Comparison of ENCODE assay signal across 14 mouse cellular contexts in genomic region chr8:85073041-85073612, GRCm38 (mm10). TPM values are rescaled to one million over a fixed set of nuclear protein-coding genes. Genes with fewer than 3 reads are reported as not detected.
DNase-seq lines count a peak whose midpoint lies in the region; ATAC-seq and TF ChIP-seq lines count a peak whose summit lies in the region.
"Had no signal": no experiment of that assay in that cellular context is flagged by ENCODE, and none has a peak within 500 bp of the region (broad histone marks: within the 10 kb centered on the region; RNA-seq: fewer than 3 reads in every experiment).

No protein-coding gene starts in this region.

- H3K4me2 ChIP-seq in forebrain, postnatal 0 days (ENCODE audit: low read depth) = no peak overlapping the region
- H3K4me2 ChIP-seq in liver, embryonic 11.5 days = peak overlapping the region; percentile 94
- H3K4me2 ChIP-seq in embryonic facial prominence, embryonic 12.5 days (replicated peaks) = peak overlapping the region; percentile 68; the same call in 1 of the 2 replicates
- H3K4me2 ChIP-seq in midbrain, embryonic 13.5 days (replicated peaks) = peak overlapping the region; percentile 68

- no peak for DNase-seq in forebrain, embryonic 10.5 days (ENCODE audit: extremely low spot score, low spot score)
- no peak for DNase-seq in forebrain, postnatal 0 days
- DNase-seq in liver, embryonic 11.5 days (ENCODE audit: low spot score) = no peak
- no peak for DNase-seq in liver
- DNase-seq in frontal cortex, postnatal 10 days (ENCODE audit: low spot score in 2 of 2) = no peak
- no peak for DNase-seq in testis, postnatal 10 days (ENCODE audit: low spot score)
- DNase-seq: cerebellum, postnatal 14 days; gastrocnemius, postnatal 36 days; heart, postnatal 36 days; kidney, postnatal 25 days had no signal

- peak overlapping the region; percentile 91 for H3K4me3 ChIP-seq in forebrain, embryonic 10.5 days
- no peak overlapping the region for H3K4me3 ChIP-seq in forebrain, postnatal 0 days (ENCODE audit: low read depth, low read length)
- peak overlapping the region; percentile 70 for H3K4me3 ChIP-seq in liver, embryonic 11.5 days (ENCODE audit: low read depth, low read length)
- no peak overlapping the region for H3K4me3 ChIP-seq in embryonic facial prominence, embryonic 12.5 days
- no peak overlapping the region for H3K4me3 ChIP-seq in midbrain, embryonic 13.5 days (replicated peaks)

- H3K4me1 ChIP-seq in forebrain, embryonic 10.5 days = peaks cover 24% of the 10 kb centered on the region
- peaks cover 12% of the 10 kb centered on the region for H3K4me1 ChIP-seq in forebrain, postnatal 0 days (ENCODE audit: insufficient read depth)
- peaks cover 29% of the 10 kb centered on the region for H3K4me1 ChIP-seq in liver, embryonic 11.5 days (replicated peaks; ENCODE audit: control insufficient read depth, insufficient read depth, low read length)
- H3K4me1 ChIP-seq in embryonic facial prominence, embryonic 12.5 days = no peaks in the 10 kb centered on the region
- peaks cover 17% of the 10 kb centered on the region for H3K4me1 ChIP-seq in midbrain, embryonic 13.5 days (replicated peaks)

- no peak overlapping the region for H3K9ac ChIP-seq in forebrain, postnatal 0 days
- H3K9ac ChIP-seq in liver, embryonic 11.5 days (ENCODE audit: low read depth, low read length) = no peak overlapping the region
- no peak overlapping the region for H3K9ac ChIP-seq in embryonic facial prominence, embryonic 12.5 days
- no peak overlapping the region for H3K9ac ChIP-seq in midbrain, embryonic 13.5 days (replicated peaks)

- H3K27ac ChIP-seq in forebrain, embryonic 10.5 days = no peak overlapping the region
- H3K27ac ChIP-seq in forebrain, postnatal 0 days (ENCODE audit: low read depth, low read length) = no peak overlapping the region
- no peak overlapping the region for H3K27ac ChIP-seq in liver, embryonic 11.5 days (ENCODE audit: low read depth, low read length)
- H3K27ac ChIP-seq in embryonic facial prominence, embryonic 12.5 days = no peak overlapping the region
- no peak overlapping the region for H3K27ac ChIP-seq in midbrain, embryonic 13.5 days

- TF ChIP-seq CTCF in forebrain, postnatal 0 days (IDR thresholded peaks at IDR 0.05; ENCODE audit: low read depth) = no peak

- peaks cover 60% of the 10 kb centered on the region for H3K36me3 ChIP-seq in forebrain, embryonic 10.5 days (replicated peaks)
- H3K36me3 ChIP-seq in forebrain, postnatal 0 days (ENCODE audit: insufficient read depth) = peaks cover 43% of the 10 kb centered on the region
- peaks cover 29% of the 10 kb centered on the region for H3K36me3 ChIP-seq in liver, embryonic 11.5 days (ENCODE audit: control insufficient read depth, insufficient read depth, low read length)
- H3K36me3 ChIP-seq in embryonic facial prominence, embryonic 12.5 days = peaks cover 35% of the 10 kb centered on the region
- peaks cover 54% of the 10 kb centered on the region for H3K36me3 ChIP-seq in midbrain, embryonic 13.5 days

- 94% methylated on average over 15 of the region's 15 CpGs for WGBS in forebrain, embryonic 10.5 days
- WGBS in forebrain, postnatal 0 days = 92% methylated on average over 15 of the region's 15 CpGs
- WGBS in liver, embryonic 11.5 days = 92% methylated on average over 15 of the region's 15 CpGs
- WGBS in embryonic facial prominence, embryonic 12.5 days = 94% methylated on average over 15 of the region's 15 CpGs
- WGBS in midbrain, embryonic 13.5 days = 92% methylated on average over 15 of the region's 15 CpGs

- no peaks in the 10 kb centered on the region for H3K9me3 ChIP-seq in forebrain, embryonic 10.5 days
- no peaks in the 10 kb centered on the region for H3K9me3 ChIP-seq in forebrain, postnatal 0 days (ENCODE audit: low read length)
- no peaks in the 10 kb centered on the region for H3K9me3 ChIP-seq in liver, embryonic 11.5 days (ENCODE audit: control insufficient read depth, low read length)
- no peaks in the 10 kb centered on the region for H3K9me3 ChIP-seq in embryonic facial prominence, embryonic 12.5 days
- H3K9me3 ChIP-seq in midbrain, embryonic 13.5 days = no peaks in the 10 kb centered on the region

- H3K27me3 ChIP-seq in forebrain, embryonic 10.5 days (ENCODE audit: poor library complexity, severe bottlenecking) = no peaks in the 10 kb centered on the region
- H3K27me3 ChIP-seq in forebrain, postnatal 0 days (ENCODE audit: insufficient read depth, low read length) = no peaks in the 10 kb centered on the region
- H3K27me3 ChIP-seq in liver, embryonic 11.5 days (replicated peaks; ENCODE audit: control insufficient read depth, insufficient read depth, low read length) = no peaks in the 10 kb centered on the region
- H3K27me3 ChIP-seq in embryonic facial prominence, embryonic 12.5 days = no peaks in the 10 kb centered on the region
- no peaks in the 10 kb centered on the region for H3K27me3 ChIP-seq in midbrain, embryonic 13.5 days

- no peak for ATAC-seq in forebrain, postnatal 0 days
- no peak for ATAC-seq in liver, embryonic 11.5 days (replicated peaks; ENCODE audit: low FRiP score)
- ATAC-seq in embryonic facial prominence, embryonic 12.5 days (ENCODE audit: insufficient number of reproducible peaks, insufficient read depth, low FRiP score, low TSS enrichment) = no peak
- no peak for ATAC-seq in midbrain, embryonic 13.5 days

RNA-seq across cellular contexts. Expression of gene Dhps, which starts 1.6 kb away (rescaled TPM):
- polyA plus RNA-seq in forebrain, embryonic 10.5 days (2016; fragmentation: Nextera tagmentation; extraction: Ambion mirVana) = 67.2 and 68.5 TPM in 2 replicates
- 63.1 and 74.3 TPM in 2 replicates for total RNA-seq in forebrain, postnatal 0 days (2014; rRNA removed)
- 104 and 118 TPM in 2 replicates for polyA plus RNA-seq in forebrain, postnatal 0 days (2015; fragmentation: Nextera tagmentation; extraction: Ambion mirVana)
- 72.5 and 73.8 TPM in 2 replicates for polyA plus RNA-seq in liver, embryonic 11.5 days (2014; fragmentation: Nextera tagmentation; extraction: Ambion mirVana)
- 66.8 and 67.9 TPM in 2 replicates for polyA plus RNA-seq in embryonic facial prominence, embryonic 12.5 days (2016; fragmentation: Nextera tagmentation; extraction: Ambion mirVana)
- polyA plus RNA-seq in midbrain, embryonic 13.5 days (2015; fragmentation: Nextera tagmentation; extraction: Ambion mirVana) = 90.0 and 93.2 TPM in 2 replicates

RNA-seq across cellular contexts. Expression of gene Gm5741, which starts 5.3 kb away (rescaled TPM):
- not detected in 2 replicates for polyA plus RNA-seq in forebrain, embryonic 10.5 days (2016; fragmentation: Nextera tagmentation; extraction: Ambion mirVana)
- not detected in 2 replicates for total RNA-seq in forebrain, postnatal 0 days (2014; rRNA removed)
- polyA plus RNA-seq in forebrain, postnatal 0 days (2015; fragmentation: Nextera tagmentation; extraction: Ambion mirVana) = 0.74 and 3.0 TPM in 2 replicates
- not detected in 2 replicates for polyA plus RNA-seq in liver, embryonic 11.5 days (2014; fragmentation: Nextera tagmentation; extraction: Ambion mirVana)
- 0.90 TPM in 1 of 2 replicates, not detected in the other for polyA plus RNA-seq in embryonic facial prominence, embryonic 12.5 days (2016; fragmentation: Nextera tagmentation; extraction: Ambion mirVana)
- polyA plus RNA-seq in midbrain, embryonic 13.5 days (2015; fragmentation: Nextera tagmentation; extraction: Ambion mirVana) = 0.83 TPM in 1 of 2 replicates, not detected in the other
- total RNA-seq: gastrocnemius, postnatal 36 days; heart, postnatal 36 days; megakaryocyte-erythroid progenitor cell, adult 5-6 weeks had no signal
- polyA plus RNA-seq: thymus, postnatal 0 days had no signal

RNA-seq across cellular contexts. Expression of gene Wdr83os, which starts 7.4 kb away (rescaled TPM):
- 139 and 142 TPM in 2 replicates for polyA plus RNA-seq in forebrain, embryonic 10.5 days (2016; fragmentation: Nextera tagmentation; extraction: Ambion mirVana)
- total RNA-seq in forebrain, postnatal 0 days (2014; rRNA removed) = 80.8 and 105 TPM in 2 replicates
- polyA plus RNA-seq in forebrain, postnatal 0 days (2015; fragmentation: Nextera tagmentation; extraction: Ambion mirVana) = 171 and 182 TPM in 2 replicates
- 103 and 105 TPM in 2 replicates for polyA plus RNA-seq in liver, embryonic 11.5 days (2014; fragmentation: Nextera tagmentation; extraction: Ambion mirVana)
- polyA plus RNA-seq in embryonic facial prominence, embryonic 12.5 days (2016; fragmentation: Nextera tagmentation; extraction: Ambion mirVana) = 118 and 128 TPM in 2 replicates
- polyA plus RNA-seq in midbrain, embryonic 13.5 days (2015; fragmentation: Nextera tagmentation; extraction: Ambion mirVana) = 134 and 137 TPM in 2 replicates

RNA-seq across cellular contexts. Expression of gene Wdr83, which starts 8.0 kb away (rescaled TPM):
- 58.4 and 63.3 TPM in 2 replicates for polyA plus RNA-seq in forebrain, embryonic 10.5 days (2016; fragmentation: Nextera tagmentation; extraction: Ambion mirVana)
- total RNA-seq in forebrain, postnatal 0 days (2014; rRNA removed) = 22.1 and 22.5 TPM in 2 replicates
- 35.3 and 37.2 TPM in 2 replicates for polyA plus RNA-seq in forebrain, postnatal 0 days (2015; fragmentation: Nextera tagmentation; extraction: Ambion mirVana)
- polyA plus RNA-seq in liver, embryonic 11.5 days (2014; fragmentation: Nextera tagmentation; extraction: Ambion mirVana) = 46.4 and 50.4 TPM in 2 replicates
- polyA plus RNA-seq in embryonic facial prominence, embryonic 12.5 days (2016; fragmentation: Nextera tagmentation; extraction: Ambion mirVana) = 48.9 and 49.1 TPM in 2 replicates
- polyA plus RNA-seq in midbrain, embryonic 13.5 days (2015; fragmentation: Nextera tagmentation; extraction: Ambion mirVana) = 64.1 and 68.8 TPM in 2 replicates

RNA-seq across cellular contexts. Expression of gene Man2b1, which starts 9.9 kb away (rescaled TPM):
- polyA plus RNA-seq in forebrain, embryonic 10.5 days (2016; fragmentation: Nextera tagmentation; extraction: Ambion mirVana) = 21.9 and 24.1 TPM in 2 replicates
- 24.9 and 28.8 TPM in 2 replicates for total RNA-seq in forebrain, postnatal 0 days (2014; rRNA removed)
- polyA plus RNA-seq in forebrain, postnatal 0 days (2015; fragmentation: Nextera tagmentation; extraction: Ambion mirVana) = 14.8 and 18.0 TPM in 2 replicates
- 38.6 and 40.3 TPM in 2 replicates for polyA plus RNA-seq in liver, embryonic 11.5 days (2014; fragmentation: Nextera tagmentation; extraction: Ambion mirVana)
- 25.9 and 27.6 TPM in 2 replicates for polyA plus RNA-seq in embryonic facial prominence, embryonic 12.5 days (2016; fragmentation: Nextera tagmentation; extraction: Ambion mirVana)
- polyA plus RNA-seq in midbrain, embryonic 13.5 days (2015; fragmentation: Nextera tagmentation; extraction: Ambion mirVana) = 16.6 and 17.3 TPM in 2 replicates

Comparison
In these comparisons a context has a peak if more than half of its experiments do, and no peak if none do; other contexts are left out.
1. H3K4me3 ChIP-seq: peak in forebrain, embryonic 10.5 days (single experiment) and liver, embryonic 11.5 days (single experiment); none in forebrain, postnatal 0 days (single experiment), embryonic facial prominence, embryonic 12.5 days (single experiment) and midbrain, embryonic 13.5 days (single experiment).